Mouse (Mus musculus): ENCODE data around the gene Senp8.

Gene Senp8

DNA sequence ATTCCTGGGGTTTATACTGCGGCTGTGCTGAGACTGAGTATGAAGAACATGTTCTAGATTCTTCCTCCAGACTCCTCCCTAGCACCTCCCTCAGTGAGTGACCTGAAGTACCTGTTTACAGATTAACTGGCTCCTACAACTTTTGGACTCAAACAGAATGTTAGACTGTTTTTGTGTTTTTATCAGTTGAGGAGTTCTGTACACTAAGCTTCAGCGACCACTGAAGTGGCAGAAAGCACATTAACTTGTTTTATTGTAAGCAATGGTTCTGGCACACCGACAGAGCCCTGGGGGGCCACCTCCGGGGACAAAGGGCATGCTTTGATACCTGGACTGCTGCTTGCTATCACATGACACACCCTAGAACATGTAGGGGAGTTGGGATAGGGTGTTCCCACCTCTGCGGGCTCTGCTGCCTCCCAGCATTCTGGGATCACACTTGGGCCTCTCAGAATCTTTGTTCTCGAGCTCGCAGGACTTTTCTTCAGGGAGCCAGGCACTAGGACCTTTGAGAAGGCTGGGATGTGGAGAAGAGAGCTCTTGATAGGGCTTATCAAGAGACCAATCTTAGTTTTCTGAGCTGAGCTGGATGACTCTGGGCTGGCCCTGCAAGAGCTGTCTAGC lies 34.1 kb downstream of the Senp8 start:
- in situ Hi-C loops (cut with MboI, MseI) = loop anchor here (10.0 kb wide), 1 partner anchor 522 kb away; no protein-coding TSS in a partner anchor

DNA sequence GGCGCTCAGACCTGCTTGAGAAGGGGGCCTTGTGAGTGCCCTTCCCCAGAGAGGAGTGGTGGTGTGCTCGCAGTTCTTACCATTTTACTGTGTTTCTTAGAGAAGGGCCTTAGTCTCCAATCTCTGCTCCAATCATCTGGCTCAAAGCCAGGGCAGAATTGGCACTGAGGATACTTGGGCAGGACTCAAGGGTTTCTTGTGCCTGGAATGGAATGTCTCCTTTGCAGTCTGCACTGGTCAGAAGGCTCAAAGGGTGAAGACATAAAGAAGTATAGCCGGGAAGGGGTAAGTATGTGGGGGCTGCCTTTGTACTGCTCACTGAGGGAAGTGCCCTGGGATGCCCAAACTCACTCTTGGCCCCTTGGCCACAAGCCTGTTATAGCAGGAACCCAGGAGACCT lies 41.3 kb downstream of the Senp8 start:
- in situ Hi-C loops (cut with MboI, MseI) = no loop called here

DNA sequence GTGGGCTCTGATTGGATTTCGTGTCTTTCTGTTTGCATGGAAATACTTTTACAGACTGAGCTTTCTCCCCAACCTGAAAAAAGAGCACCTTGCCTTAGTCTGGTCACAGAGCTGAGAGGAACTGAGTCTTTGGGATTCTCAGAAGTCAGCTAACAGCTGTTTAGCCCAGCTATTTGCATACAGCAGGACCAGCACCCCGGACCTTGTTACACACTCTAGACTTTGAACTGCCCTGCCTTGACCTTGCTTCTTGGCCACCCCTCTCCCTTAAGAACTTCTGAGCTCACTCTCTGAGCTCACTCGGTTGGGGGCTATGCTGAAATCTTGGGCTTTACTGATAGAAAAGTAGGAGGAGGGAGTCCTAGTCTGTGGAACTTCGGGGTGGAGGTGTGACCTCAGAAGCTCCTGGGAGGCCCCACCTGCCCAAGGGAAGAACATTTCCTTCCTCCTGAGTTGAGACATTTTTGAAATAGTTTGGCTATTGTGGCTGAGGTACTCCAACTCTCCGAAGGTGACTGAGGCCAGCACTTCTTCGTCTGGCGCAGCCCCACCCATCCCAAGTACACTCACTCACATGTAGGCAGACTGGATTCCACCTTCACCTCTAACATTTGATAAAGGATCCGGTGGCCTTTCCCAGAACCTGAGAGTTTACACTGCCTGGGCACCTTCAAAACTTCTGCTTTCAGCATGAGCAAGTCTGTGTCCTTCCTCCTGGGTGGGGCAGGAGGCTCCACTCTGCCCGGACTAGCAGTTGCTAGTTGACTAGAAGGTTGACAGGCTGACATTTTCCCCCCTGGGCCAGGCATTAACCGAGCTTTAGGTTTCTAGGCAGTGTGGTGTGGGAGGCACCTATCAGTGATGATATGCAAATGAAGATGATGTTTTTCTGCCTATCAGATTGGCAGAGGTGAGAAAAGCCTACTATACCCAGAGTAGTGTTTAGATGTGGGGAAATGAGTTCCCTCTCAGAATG lies 43.4 kb downstream of the Senp8 start:
- in situ Hi-C loops (cut with MboI, MseI) = no loop called here

DNA sequence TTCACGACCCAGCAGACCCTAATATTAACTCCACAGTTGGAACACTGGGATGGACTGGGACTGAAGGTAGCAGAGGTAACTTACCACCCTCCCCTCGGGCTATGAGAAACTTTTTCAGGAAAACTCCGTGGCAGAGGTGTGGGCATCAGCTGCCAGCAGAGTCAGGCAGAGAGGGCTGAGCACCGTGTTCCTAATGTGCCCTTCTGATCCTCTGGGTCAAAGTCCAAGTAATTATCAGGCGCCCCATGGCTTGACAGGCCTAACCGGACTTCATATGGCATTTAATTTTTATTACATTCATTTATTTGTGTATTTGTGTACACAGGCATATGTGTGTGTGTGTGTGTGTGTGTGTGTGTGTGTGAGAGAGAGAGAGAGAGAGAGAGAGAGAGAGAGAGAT lies 47.4 kb downstream of the Senp8 start:
- in situ Hi-C loops (cut with MboI, MseI) = no loop called here

DNA sequence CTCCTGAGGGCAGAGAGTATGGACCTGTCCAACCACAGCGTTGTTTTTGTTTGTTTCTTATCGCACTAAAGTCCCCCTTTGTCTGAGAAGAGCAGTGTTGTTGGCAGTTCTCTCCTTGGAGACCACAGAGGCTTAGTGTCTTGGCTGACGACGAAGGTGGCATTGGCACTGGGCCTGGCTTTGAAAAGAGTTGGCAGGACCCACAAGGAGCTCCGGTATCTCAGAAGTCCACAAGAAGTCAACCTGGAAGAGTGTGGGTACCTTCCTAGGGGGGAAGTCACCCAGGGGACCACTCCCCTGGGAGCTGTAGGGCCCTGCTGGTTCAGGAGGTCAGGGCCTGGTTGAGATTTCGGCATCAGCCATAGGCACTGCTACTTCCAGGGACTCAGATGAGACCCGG lies 49.4 kb downstream of the Senp8 start:
- in situ Hi-C loops (cut with MboI, MseI) = no loop called here

DNA sequence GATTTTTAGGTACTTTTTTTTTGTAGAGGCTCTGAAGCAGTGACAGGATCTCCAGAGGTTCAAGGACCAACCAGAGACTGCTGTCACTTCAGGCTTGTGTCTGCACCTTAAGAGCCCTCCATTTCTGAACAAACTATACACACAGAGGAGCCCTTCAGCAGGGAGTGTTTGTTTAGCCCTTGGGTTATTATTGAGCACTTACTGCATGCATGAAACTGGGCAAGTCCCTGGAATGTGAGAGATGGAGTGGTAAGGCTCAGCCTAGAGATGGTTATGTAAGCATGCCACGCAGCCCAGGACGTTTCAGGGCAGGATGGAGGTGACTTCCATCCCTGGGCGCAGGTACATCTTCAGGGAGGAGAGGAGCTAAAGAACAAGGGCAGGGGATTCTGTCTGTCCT lies 54.1 kb downstream of the Senp8 start:
- in situ Hi-C loops (cut with MboI, MseI) = no loop called here

DNA sequence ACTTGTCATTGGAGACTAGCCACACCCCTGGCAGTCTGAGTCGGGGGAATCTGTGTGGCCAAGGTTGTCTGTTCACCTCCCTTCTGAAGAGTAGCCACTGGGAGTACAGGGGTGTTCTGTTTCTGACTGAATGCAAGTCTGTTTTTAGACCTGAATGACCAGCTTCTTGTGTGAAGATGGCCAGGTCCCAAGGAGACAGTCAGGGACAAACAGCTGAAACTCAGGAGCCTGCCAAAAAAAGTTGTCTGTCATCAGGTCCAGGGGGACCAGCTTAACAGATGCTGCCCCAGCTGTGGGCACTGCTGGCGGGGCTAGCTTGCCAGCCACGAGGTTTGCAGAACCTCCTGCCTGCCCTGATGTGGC lies 55.1 kb downstream of the Senp8 start:
- in situ Hi-C loops (cut with MboI, MseI) = no loop called here

DNA sequence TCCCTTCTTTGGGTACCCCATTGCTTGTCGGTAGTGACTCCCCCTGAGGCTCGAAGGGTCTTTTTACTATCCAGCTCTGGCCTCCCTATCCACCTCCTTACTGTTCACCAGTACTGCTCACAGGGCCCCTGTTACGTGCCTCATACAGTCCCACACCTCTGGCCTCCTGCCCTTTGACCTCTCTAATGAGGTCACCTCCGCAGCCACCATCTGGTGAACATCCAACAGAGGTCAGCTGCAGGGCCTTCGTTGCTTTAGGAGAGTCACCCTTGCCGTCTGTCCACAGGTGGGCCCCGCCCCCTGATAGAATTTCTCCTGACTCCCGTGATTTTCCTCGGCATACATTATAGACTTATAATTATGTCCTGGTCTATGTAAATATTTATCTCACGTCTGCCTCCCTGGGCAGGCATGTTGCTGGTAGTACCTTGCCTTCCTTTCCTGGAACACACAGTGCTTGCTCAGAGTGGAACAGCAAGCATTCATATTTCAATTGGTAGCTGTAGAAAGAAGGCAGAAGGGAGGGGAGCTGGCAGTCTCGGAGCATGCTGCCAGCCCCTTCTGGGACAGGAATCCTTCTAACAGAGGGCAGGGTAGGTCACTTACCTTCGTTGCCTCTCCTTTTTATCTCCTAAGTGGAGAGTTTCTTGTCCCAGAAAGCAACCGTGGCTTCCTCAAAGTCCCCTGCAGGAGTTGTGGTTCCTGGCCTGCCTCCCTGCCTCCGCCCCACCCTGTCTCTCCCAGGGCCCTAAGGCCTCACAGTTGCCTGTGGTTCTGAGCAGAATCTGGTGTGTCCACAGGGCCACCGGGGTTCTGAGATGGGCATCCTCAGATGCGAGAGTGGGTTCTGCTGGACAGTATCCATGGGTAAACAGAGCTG lies 55.7 kb downstream of the Senp8 start:
- in situ Hi-C loops (cut with MboI, MseI) = no loop called here

DNA sequence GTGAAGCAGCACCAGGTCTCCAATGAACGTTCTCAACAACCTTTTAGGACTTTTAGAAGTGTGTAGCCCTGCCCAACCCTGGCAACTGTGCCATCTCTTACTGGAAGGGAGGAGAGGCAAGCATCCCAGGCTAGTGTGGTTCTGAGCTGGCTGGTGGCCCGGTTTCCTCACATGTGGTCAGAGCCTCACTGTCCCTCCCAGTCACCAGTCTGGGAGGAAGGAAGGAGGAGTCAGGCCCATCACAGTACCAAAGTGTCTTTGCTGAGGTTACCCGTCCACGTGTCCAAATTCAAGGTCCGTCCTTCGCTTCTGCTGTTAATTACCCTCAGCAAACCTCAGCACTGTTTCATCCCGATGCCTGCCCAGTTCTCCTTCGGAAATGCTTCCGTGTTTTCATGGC lies 58.4 kb downstream of the Senp8 start:
- in situ Hi-C loops (cut with MboI, MseI) = no loop called here

DNA sequence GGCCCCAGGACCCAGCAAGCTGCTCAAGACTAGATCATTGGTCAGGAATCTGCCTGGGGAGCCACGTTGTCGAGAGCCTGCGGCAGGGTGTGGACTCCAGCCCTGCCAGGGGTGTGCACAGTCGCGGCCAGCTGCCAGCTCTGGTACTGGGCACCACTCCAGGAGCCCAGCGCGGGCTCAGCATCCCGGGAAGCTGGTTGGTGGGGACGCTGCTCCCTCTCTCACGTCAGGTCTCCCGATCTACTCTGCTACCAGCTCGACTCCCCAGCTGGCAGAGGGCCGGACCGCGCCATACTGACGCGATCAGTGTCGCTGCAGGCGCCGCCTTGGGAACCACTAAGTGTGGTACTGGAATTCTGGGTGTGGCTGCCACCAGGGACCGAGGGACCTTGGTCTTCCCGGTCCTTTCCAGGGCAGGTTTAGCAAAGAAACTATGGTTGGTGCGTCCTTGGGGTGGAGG lies 58.8 kb downstream of the Senp8 start:
- in situ Hi-C loops (cut with MboI, MseI) = no loop called here

DNA sequence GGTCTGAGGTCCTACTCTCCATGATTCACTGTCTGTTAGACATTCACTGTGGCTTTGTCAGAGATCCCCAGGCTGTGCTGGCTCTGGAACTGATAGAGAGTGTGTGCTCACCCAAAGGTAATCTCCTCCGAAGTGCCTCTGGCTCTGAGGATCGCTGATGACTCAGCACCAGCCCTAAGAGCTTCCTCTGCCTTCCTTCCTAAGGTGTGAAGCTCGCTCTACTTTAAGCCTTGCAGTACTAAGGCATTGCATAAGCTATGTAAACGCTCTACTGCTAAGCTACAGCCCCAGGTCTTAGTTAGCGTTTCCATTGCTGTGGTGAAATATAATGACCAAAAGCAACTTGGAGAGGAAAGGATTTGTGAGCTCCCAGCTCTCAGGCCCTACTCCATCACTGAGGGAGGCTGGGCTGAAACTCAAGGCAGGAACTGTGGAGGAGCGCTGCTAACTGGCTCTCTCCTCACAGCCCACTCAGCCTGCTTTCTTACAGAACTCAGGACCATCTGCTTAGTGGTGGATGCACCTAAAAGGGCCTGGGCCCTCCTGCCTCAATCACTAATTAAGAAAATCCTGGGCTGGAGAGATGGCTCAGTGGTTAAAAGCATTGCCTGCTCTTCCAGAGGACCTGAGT lies 63.0 kb downstream of the Senp8 start:
- in situ Hi-C loops (cut with MboI, MseI) = no loop called here
